Mouse (Mus musculus): ENCODE data around the gene Elavl2.

Gene Elavl2

GRCm38 (mm10) chr4:91213917-91214316 is 186.7 kb downstream of the Elavl2 start:
- DNase-seq (ENCODE audit: extremely low spot score, low read depth, low spot score) = no peak

DNA sequence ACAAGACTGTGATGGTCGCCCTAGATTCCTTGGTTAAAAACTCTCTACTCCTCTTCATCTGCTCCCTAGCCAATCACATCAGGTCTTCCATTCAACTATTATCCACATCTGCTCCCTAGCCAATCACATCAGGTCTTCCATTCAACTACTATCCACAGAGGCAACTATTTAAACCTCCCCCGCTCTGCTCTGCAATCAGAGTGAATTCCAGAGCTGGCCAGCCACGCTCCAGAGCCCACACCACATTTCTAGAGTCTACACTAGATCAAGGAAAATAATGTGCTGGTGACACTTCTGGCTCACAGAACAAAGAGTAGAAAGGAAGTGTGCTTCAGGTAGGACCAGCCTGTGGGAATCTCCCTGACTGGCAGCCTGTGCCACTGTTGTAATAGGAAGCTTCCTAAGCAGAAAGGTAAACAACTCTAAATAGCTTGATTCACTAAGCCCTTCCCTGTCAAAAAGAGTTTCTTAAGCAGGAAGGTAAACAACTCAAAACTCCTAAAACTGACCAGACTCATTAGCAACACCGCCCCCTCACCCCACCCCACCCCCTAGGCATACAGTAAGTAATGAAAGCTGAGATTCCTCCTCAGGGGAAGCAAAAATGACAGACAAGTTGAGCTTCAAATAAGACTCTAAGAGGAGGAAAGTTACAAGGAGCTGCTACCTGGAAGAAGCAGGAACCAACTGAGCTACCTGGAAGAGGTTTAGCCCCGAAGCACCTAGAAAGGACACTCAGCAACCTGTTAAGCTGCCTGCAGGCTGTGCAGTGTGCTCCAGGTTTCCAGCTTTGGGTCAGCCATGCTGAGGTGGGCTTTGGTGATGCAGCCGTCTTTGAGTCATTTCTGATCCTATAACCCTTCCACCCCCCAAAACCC is 191.9 kb downstream of the Elavl2 start:
- no peak for DNase-seq (ENCODE audit: extremely low spot score, low read depth, low spot score)

All from hindlimb bud, embryonic 11.5 days (tissue).